Mouse (Mus musculus) CH12.LX (cell line): ENCODE results near the gene Cd2bp2. TPM values are rescaled to one million over a fixed set of nuclear protein-coding genes. Genes with fewer than 3 reads are reported as not detected.
A peak's percentile ranks its signal among the peaks of the same experiment; 100 is the strongest.

Experiments
- DNase-seq: peaks from one replicate; pipeline ENCODE4 v3.0.0-alpha.2; 2013; ENCODE audit errors: extremely low read depth
- H3K27ac ChIP-seq: 2 replicates; pipeline ENCODE4 v1.5.1; 2012; ENCODE audit warnings: low read depth, mild to moderate bottlenecking, control low read depth, moderate library complexity; ENCODE audit not compliant: insufficient read depth
- H3K27me3 ChIP-seq: replicated peaks from 2 replicates; pipeline ENCODE3; 2012; ENCODE audit warnings: inconsistent platforms
- H3K36me3 ChIP-seq, 2 experiments: replicated peaks in 1 of 2; 2 replicates each; pipeline versions ENCODE3 to v1.6.1; 2012; ENCODE audit warnings: inconsistent platforms in 1 of 2, low read length in 1 of 2, mild to moderate bottlenecking in 1 of 2, mixed read lengths in 1 of 2, moderate library complexity in 1 of 2; ENCODE audit not compliant: control insufficient read depth in 1 of 2, insufficient read depth in 1 of 2
- H3K4me1 ChIP-seq, 2 experiments: 2 replicates each; pipeline ENCODE4 v1.6.1; 2012; ENCODE audit warnings: inconsistent platforms in 1 of 2, moderate library complexity in 1 of 2; ENCODE audit not compliant: insufficient read depth in 2 of 2, control insufficient read depth in 1 of 2
- H3K4me2 ChIP-seq: 2 replicates; pipeline ENCODE4 v1.6.1; 2012; ENCODE audit warnings: low read depth, mild to moderate bottlenecking, control low read depth; ENCODE audit not compliant: poor library complexity, insufficient read depth, severe bottlenecking
- H3K4me3 ChIP-seq, 3 experiments: fragments of 150-350 bp in 1 of 3; sonication (generic) in 1 of 3; replicated peaks in 1 of 3; 2 replicates each; pipeline versions ENCODE3 to v1.5.1; 2011 to 2012; ENCODE audit warnings: low read depth in 2 of 3, low read length in 2 of 3, mild to moderate bottlenecking in 2 of 3, moderate library complexity in 2 of 3, control low read depth in 1 of 3, improper control_type of control experiment in 1 of 3, inconsistent platforms in 1 of 3, mixed read lengths in 1 of 3; ENCODE audit not compliant: poor library complexity in 1 of 3
- H3K79me2 ChIP-seq: replicated peaks from 2 replicates; pipeline ENCODE4 v1.6.1; 2012; ENCODE audit warnings: mild to moderate bottlenecking, moderate library complexity; ENCODE audit not compliant: control insufficient read depth, poor library complexity, insufficient read depth, severe bottlenecking; ENCODE audit errors: extremely low read depth
- H3K9ac ChIP-seq: 2 replicates; pipeline ENCODE4 v1.6.1; 2012; ENCODE audit warnings: low read depth, mild to moderate bottlenecking, control low read depth, moderate library complexity; ENCODE audit not compliant: insufficient read depth
- H3K9me3 ChIP-seq: replicated peaks from 2 replicates; pipeline ENCODE3; 2012; ENCODE audit warnings: low read length, inconsistent platforms, mixed read lengths
- BHLHE40 ChIP-seq: IDR thresholded peaks from 2 replicates; pipeline ENCODE4 v1.6.1; 2011; ENCODE audit warnings: mild to moderate bottlenecking, low read depth, low read length, improper control_type of control experiment
- CHD1 ChIP-seq: IDR thresholded peaks from 2 replicates; pipeline ENCODE4 v1.6.1; 2012; ENCODE audit warnings: low read depth, low read length, improper control_type of control experiment, inconsistent platforms
- CHD2 ChIP-seq: IDR thresholded peaks from 2 replicates; pipeline ENCODE4 v1.6.1; 2011; ENCODE audit warnings: low read length, improper control_type of control experiment
- CTCF ChIP-seq, 2 experiments: IDR thresholded peaks in 1 of 2; conservative IDR thresholded peaks in 1 of 2; 2 replicates each; pipeline ENCODE4 v1.5.1; 2011 to 2012; ENCODE audit warnings: low read depth in 2 of 2, low read length in 2 of 2, improper control_type of control experiment in 1 of 2, inconsistent platforms in 1 of 2, mild to moderate bottlenecking in 1 of 2, moderate library complexity in 1 of 2
- E2F4 ChIP-seq: IDR thresholded peaks from 2 replicates; pipeline ENCODE4 v1.6.1; 2011; ENCODE audit warnings: low read depth, low read length, improper control_type of control experiment; ENCODE audit not compliant: insufficient replicate concordance
- ELF1 ChIP-seq: IDR thresholded peaks from 2 replicates; pipeline ENCODE4 v1.6.1; 2014; ENCODE audit warnings: low read depth, mild to moderate bottlenecking, inconsistent platforms, low read length, improper control_type of control experiment
- EP300 ChIP-seq: IDR thresholded peaks from 2 replicates; pipeline ENCODE4 v1.6.1; 2011; ENCODE audit warnings: low read length, improper control_type of control experiment
- ETS1 ChIP-seq: conservative IDR thresholded peaks from 2 replicates; pipeline ENCODE4 v1.6.1; 2012; ENCODE audit warnings: low read depth, mild to moderate bottlenecking, inconsistent platforms, low read length, improper control_type of control experiment, moderate library complexity
- GABPA ChIP-seq: IDR thresholded peaks from 2 replicates; pipeline ENCODE4 v1.6.1; 2012; ENCODE audit warnings: low read depth, low read length, improper control_type of control experiment, inconsistent platforms; ENCODE audit not compliant: insufficient replicate concordance
- HCFC1 ChIP-seq: IDR thresholded peaks from 2 replicates; pipeline ENCODE4 v1.6.1; 2012; ENCODE audit warnings: low read depth, mild to moderate bottlenecking, inconsistent platforms, low read length, improper control_type of control experiment
- IRF4 ChIP-seq: IDR thresholded peaks from 2 replicates; pipeline ENCODE4 v1.6.1; 2014; ENCODE audit warnings: low read depth, mild to moderate bottlenecking, inconsistent platforms, low read length, improper control_type of control experiment
- JUN ChIP-seq: IDR thresholded peaks from 2 replicates; pipeline ENCODE4 v1.6.1; 2011; ENCODE audit warnings: low read depth, mild to moderate bottlenecking, low read length, improper control_type of control experiment, moderate library complexity; ENCODE audit not compliant: insufficient read depth
- JUND ChIP-seq: conservative IDR thresholded peaks from 2 replicates; pipeline ENCODE4 v1.6.1; 2011; ENCODE audit warnings: low read depth, low read length, improper control_type of control experiment
- KAT2A ChIP-seq: IDR thresholded peaks from 2 replicates; pipeline ENCODE4 v1.6.1; 2012; ENCODE audit warnings: low read length, improper control_type of control experiment, inconsistent platforms; ENCODE audit not compliant: insufficient replicate concordance
- MAFK ChIP-seq: IDR thresholded peaks from 2 replicates; pipeline ENCODE4 v1.6.1; 2011; ENCODE audit warnings: low read length, improper control_type of control experiment; ENCODE audit not compliant: insufficient replicate concordance
- MAX ChIP-seq: IDR thresholded peaks from 2 replicates; pipeline ENCODE4 v1.6.1; 2011; ENCODE audit warnings: low read length, improper control_type of control experiment
- MAZ ChIP-seq: IDR thresholded peaks from 2 replicates; pipeline ENCODE4 v1.6.1; 2012; ENCODE audit warnings: low read depth, mild to moderate bottlenecking, inconsistent platforms, low read length, improper control_type of control experiment, moderate library complexity
- MEF2A ChIP-seq: IDR thresholded peaks from 2 replicates; pipeline ENCODE4 v1.6.1; 2014; ENCODE audit warnings: low read depth, mild to moderate bottlenecking, inconsistent platforms, low read length, improper control_type of control experiment, borderline replicate concordance
- MXI1 ChIP-seq: IDR thresholded peaks from 2 replicates; pipeline ENCODE4 v1.6.1; 2011; ENCODE audit warnings: mild to moderate bottlenecking, low read depth, low read length, improper control_type of control experiment
- MYC ChIP-seq: IDR thresholded peaks from 2 replicates; pipeline ENCODE4 v1.6.1; 2011; ENCODE audit warnings: low read depth, mild to moderate bottlenecking, improper control_type of control experiment, low read length
- NELFE ChIP-seq: IDR thresholded peaks from 2 replicates; pipeline ENCODE4 v1.6.1; 2011; ENCODE audit warnings: low read depth, low read length, improper control_type of control experiment
- NRF1 ChIP-seq: IDR thresholded peaks from 2 replicates; pipeline ENCODE4 v1.6.1; 2014; ENCODE audit warnings: low read depth, mild to moderate bottlenecking, inconsistent platforms, low read length, improper control_type of control experiment, moderate library complexity
- PAX5 ChIP-seq: IDR thresholded peaks from 2 replicates; pipeline ENCODE4 v1.6.1; 2012; ENCODE audit warnings: low read length, inconsistent platforms, mixed read lengths
- POLR2A ChIP-seq: IDR thresholded peaks from 2 replicates; pipeline ENCODE4 v1.6.1; 2011; ENCODE audit warnings: low read depth, mild to moderate bottlenecking, improper control_type of control experiment, low read length
- POLR2AphosphoS2 ChIP-seq: IDR thresholded peaks from 2 replicates; pipeline ENCODE4 v1.6.1; 2011; ENCODE audit warnings: low read depth, low read length, improper control_type of control experiment
- RAD21 ChIP-seq: IDR thresholded peaks from 2 replicates; pipeline ENCODE4 v1.6.1; 2011; ENCODE audit warnings: low read depth, mild to moderate bottlenecking, low read length, improper control_type of control experiment, moderate library complexity
- RCOR1 ChIP-seq: conservative IDR thresholded peaks from 2 replicates; pipeline ENCODE4 v1.6.1; 2012; ENCODE audit warnings: low read depth, mild to moderate bottlenecking, inconsistent platforms, low read length, improper control_type of control experiment
- SIN3A ChIP-seq: IDR thresholded peaks from 2 replicates; pipeline ENCODE4 v1.6.1; 2012; ENCODE audit warnings: low read length, improper control_type of control experiment, inconsistent platforms
- SMC3 ChIP-seq: IDR thresholded peaks from 2 replicates; pipeline ENCODE4 v1.6.1; 2011; ENCODE audit warnings: low read depth, low read length, improper control_type of control experiment
- TBP ChIP-seq: conservative IDR thresholded peaks from 2 replicates; pipeline ENCODE4 v1.6.1; 2011; ENCODE audit warnings: low read depth, low read length, improper control_type of control experiment
- UBTF ChIP-seq: IDR thresholded peaks from 2 replicates; pipeline ENCODE4 v1.6.1; 2012; ENCODE audit warnings: low read depth, mild to moderate bottlenecking, inconsistent platforms, low read length, improper control_type of control experiment, moderate library complexity
- USF1 ChIP-seq: IDR thresholded peaks from 2 replicates; pipeline ENCODE4 v1.6.1; 2014; ENCODE audit warnings: low read depth, mild to moderate bottlenecking, inconsistent platforms, low read length, improper control_type of control experiment
- USF2 ChIP-seq: conservative IDR thresholded peaks from 2 replicates; pipeline ENCODE4 v1.6.1; 2011; ENCODE audit warnings: low read depth, low read length, improper control_type of control experiment
- ZC3H11A ChIP-seq: IDR thresholded peaks from 2 replicates; pipeline ENCODE4 v1.6.1; 2012; ENCODE audit warnings: low read depth, mild to moderate bottlenecking, inconsistent platforms, low read length, improper control_type of control experiment
- ZKSCAN1 ChIP-seq: IDR thresholded peaks from 2 replicates; pipeline ENCODE4 v1.6.1; 2012; ENCODE audit warnings: low read depth, inconsistent platforms, low read length, improper control_type of control experiment, borderline replicate concordance
- ZMIZ1 ChIP-seq: IDR thresholded peaks from 2 replicates; pipeline ENCODE4 v1.6.1; 2012; ENCODE audit warnings: low read depth, mild to moderate bottlenecking, inconsistent platforms, low read length, improper control_type of control experiment
- ZNF384 ChIP-seq: IDR thresholded peaks from 2 replicates; pipeline ENCODE4 v1.6.1; 2012; ENCODE audit warnings: low read depth, low read length, improper control_type of control experiment, inconsistent platforms
- dilution Hi-C: fragments of 300-500 bp; cut with MboI; formaldehyde crosslinking; loops from 2 replicates; pipeline ENCODE4 v1.14.3; 2020; ENCODE audit warnings: low sequenced_read_pairs; ENCODE audit not compliant: extremely low pct_unique_long_range_greater_than_20kb, extremely low pct_ligation_motif_present
- in situ Hi-C: fragments of 300-500 bp; cut with MboI; formaldehyde crosslinking; loops from 3 replicates; pipeline ENCODE4 v1.14.3; 2019; ENCODE audit warnings: low sequenced_read_pairs, low pct_ligation_motif_present, low pct_unique_long_range_greater_than_20kb, mixed read lengths
- polyA plus RNA-seq: library from polyadenylated mRNA; unstranded; fragments of >175 nt; gene quantifications from 2 replicates; pipeline ENCODE4 v1.2.1, GENCODE M21; 2012; ENCODE audit warnings: low read depth; ENCODE audit not compliant: insufficient read length
- total RNA-seq, 2 experiments: library from RNA; depleted of rRNA; stranded (reverse); fragments of 300-350 nt in 1 of 2; fragments of >200 nt in 1 of 2; gene quantifications; 2 replicates each; pipeline ENCODE4 v1.2.3; 2012 to 2014

The Cd2bp2 gene
- total and polyA plus RNA-seq, 3 experiments: 57.4 to 66.8 (median 62.4) TPM

- in situ Hi-C loops: no loop called here
- Histone ChIP-seq H3K79me2 (no peaks in the 10 kb centered on the region), H3K9ac (0 out of 2 replicates have a peak overlapping the region, but pooled peaks have one; percentile 37), H3K4me2 (peak overlapping the region; percentile 39), H3K9me3 (peaks cover 22% of the 10 kb centered on the region), H3K27me3 (no peaks in the 10 kb centered on the region), H3K27ac (peak overlapping the region; percentile 100), H3K4me3 (no peak overlapping the region), H3K4me1 (peaks cover 10 to 31% of the 10 kb centered on the region in 2 experiments), H3K36me3 (peaks cover 11 to 42% of the 10 kb centered on the region in 2 experiments)
- peak; percentile 83 for DNase-seq
- dilution Hi-C loops: no loop called here
- TF ChIP-seq JUN (peak; percentile 14; the same call in 1 of the 2 replicates), POLR2A (peak; percentile 37), CHD1 (peak; percentile 72; the same call in 1 of the 2 replicates), ZC3H11A (no peak), HCFC1 (0 out of 2 replicates have a peak, but pooled peaks have one; percentile 16), BHLHE40 (peak; percentile 85), ZNF384 (no peak), MYC (peak; percentile 87), USF2 (no peak), SMC3 (no peak), POLR2AphosphoS2 (no peak), CHD2 (peak; percentile 59; the same call in 1 of the 2 replicates), CTCF (conservative IDR thresholded peaks at IDR 0.05 in 1 of 2, IDR thresholded peaks at IDR 0.05 in 1 of 2; ENCODE audit: low read depth in 2 of 2, low read length in 2 of 2) (no peak), GABPA (no peak), ETS1 (peak; percentile 70), E2F4 (0 out of 2 replicates have a peak, but pooled peaks have one; percentile 14), ZMIZ1 (peak; percentile 78; the same call in 1 of the 2 replicates), IRF4 (peak; percentile 41; the same call in 1 of the 2 replicates), RAD21 (no peak), ELF1 (peak; percentile 64; the same call in 1 of the 2 replicates), KAT2A (0 out of 2 replicates have a peak, but pooled peaks have one; percentile 28), RCOR1 (no peak), PAX5 (no peak), ZKSCAN1 (no peak), NELFE (0 out of 2 replicates have a peak, but pooled peaks have one; percentile 25), MAX (peak; percentile 90; the same call in 1 of the 2 replicates), UBTF (no peak), TBP (0 out of 2 replicates have a peak, but pooled peaks have one; percentile 31), USF1 (no peak), MAFK (peak; percentile 48; the same call in 1 of the 2 replicates), JUND (no peak; the same call in 1 of the 2 replicates), EP300 (peak; percentile 73), NRF1 (no peak), SIN3A (peak; percentile 79), MEF2A (0 out of 2 replicates have a peak, but pooled peaks have one; percentile 65), MXI1 (peak; percentile 84), MAZ (peak; percentile 55)
These were observed 30.0 kb downstream of the Cd2bp2 start for GRCm38 (mm10) chr7:127165607-127166493.
